Mouse (Mus musculus) cerebellum, adult 2 months (tissue): ENCODE data around the gene Frat2.

Source experiments
- CTCF ChIP-seq: fragments of 200-500 bp; IDR thresholded peaks from 2 replicates; pipeline ENCODE4 v1.5.1; 2011; ENCODE audit warnings: low read depth, mild to moderate bottlenecking, control low read depth, low read length, moderate library complexity, borderline replicate concordance; ENCODE audit not compliant: insufficient read depth
- POLR2A ChIP-seq: fragments of 200-500 bp; IDR thresholded peaks from 2 replicates; pipeline ENCODE4 v1.6.1; 2011; ENCODE audit warnings: low read length, control low read depth, borderline replicate concordance; ENCODE audit not compliant: insufficient read depth

GRCm38 (mm10) chr19:41850021-41850718, 2.2 kb upstream of the Frat2 start:
- TF ChIP-seq POLR2A = no peak
- no peak for TF ChIP-seq CTCF
